Mouse (Mus musculus): ENCODE measurements around the gene Zer1. TPM values are rescaled to one million over a fixed set of nuclear protein-coding genes. Genes with fewer than 3 reads are reported as not detected.

Gene Zer1
- polyA plus RNA-seq, 1 experiment, result 88.2 TPM

DNA sequence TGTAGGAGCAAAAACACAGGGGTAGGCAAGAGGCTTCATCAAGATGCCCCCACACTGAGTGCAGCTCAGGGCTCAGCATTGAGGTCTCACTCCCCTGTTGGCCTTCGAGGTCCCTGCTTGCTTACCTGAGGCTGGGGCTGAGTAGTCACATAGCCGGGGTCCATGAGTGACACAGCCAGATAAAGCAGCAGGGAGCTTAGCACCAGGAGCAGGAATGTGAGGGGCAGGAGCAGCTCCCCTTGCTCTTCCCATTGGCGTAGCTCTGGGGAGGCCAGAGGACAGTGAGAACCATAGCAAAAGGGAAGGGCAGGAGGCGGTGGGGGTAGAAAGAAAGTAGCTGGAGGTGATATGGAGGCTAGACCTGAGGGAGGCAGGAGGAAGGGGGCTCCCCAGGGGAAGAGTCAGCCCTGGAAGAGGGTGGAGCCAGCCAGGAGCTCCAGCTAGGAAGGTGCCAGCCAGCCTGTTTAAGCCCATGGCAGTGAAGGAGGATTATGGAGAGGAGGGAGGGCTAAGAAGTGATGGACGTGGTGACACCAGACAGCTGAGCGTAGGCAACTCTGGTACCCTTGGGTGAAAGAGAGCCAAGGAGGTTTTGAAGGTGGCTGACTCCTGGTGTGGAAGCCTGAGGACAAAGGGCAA, 32.0 kb downstream of the Zer1 start:
- no peak for DNase-seq (ENCODE audit: low read depth)
- TF ChIP-seq POLR2A (IDR thresholded peaks at IDR 0.05; ENCODE audit: borderline replicate concordance, extremely low read depth, insufficient read depth, insufficient read length, poor library complexity, severe bottlenecking), result no peak
- no peak for TF ChIP-seq CTCF (IDR thresholded peaks at IDR 0.05; ENCODE audit: borderline replicate concordance, extremely low read depth, insufficient read depth, insufficient read length)

DNA sequence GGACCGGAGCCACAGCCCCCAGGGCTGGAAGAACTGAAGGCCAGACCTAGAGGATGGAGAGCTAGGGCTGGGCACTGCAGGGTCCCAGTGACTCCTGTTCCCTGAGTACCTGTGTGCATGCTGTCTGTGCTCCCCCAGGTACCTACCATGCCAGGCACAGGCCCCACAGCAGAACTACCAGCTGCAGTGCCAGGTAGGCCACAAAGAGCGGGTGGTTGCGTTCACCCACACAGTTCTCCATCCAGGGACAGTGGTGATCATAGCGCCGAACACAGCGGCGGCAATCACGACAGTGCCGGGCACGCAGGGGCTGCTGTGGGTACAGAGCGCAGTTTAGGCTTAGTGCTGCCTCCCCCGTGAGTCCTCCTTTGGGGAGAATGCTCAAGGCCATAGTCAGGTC, 32.9 kb downstream of the Zer1 start:
- no peak for TF ChIP-seq CTCF (IDR thresholded peaks at IDR 0.05; ENCODE audit: borderline replicate concordance, extremely low read depth, insufficient read depth, insufficient read length)
- TF ChIP-seq POLR2A (IDR thresholded peaks at IDR 0.05; ENCODE audit: borderline replicate concordance, extremely low read depth, insufficient read depth, insufficient read length, poor library complexity, severe bottlenecking), result no peak

DNA sequence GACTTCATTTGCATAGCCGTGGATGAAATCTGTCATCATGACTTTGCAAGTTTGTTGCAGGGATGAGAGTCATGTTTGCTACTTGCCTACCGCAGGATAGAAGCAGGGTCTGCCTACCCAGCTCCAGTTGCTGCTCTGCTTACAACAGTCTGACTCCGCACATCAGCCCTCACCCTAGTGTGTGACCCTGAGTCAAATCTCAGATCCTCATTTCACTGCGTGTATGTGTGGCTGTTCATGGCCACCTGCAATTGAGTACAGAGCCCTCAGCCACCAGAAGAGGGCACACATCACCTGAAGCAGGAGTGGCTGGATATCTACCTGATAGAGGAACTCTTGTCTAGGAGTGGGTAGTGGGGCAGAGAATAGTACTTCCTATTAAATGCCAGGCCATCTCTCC, 37.1 kb downstream of the Zer1 start:
- DNase-seq (ENCODE audit: low read depth), result no peak
- TF ChIP-seq POLR2A (IDR thresholded peaks at IDR 0.05; ENCODE audit: borderline replicate concordance, extremely low read depth, insufficient read depth, insufficient read length, poor library complexity, severe bottlenecking) (no peak), CTCF (IDR thresholded peaks at IDR 0.05; ENCODE audit: borderline replicate concordance, extremely low read depth, insufficient read depth, insufficient read length) (no peak)

More for the DNA sequence above, 32.9 kb downstream of the Zer1 start:
- no peak for DNase-seq (ENCODE audit: low read depth)

DNA sequence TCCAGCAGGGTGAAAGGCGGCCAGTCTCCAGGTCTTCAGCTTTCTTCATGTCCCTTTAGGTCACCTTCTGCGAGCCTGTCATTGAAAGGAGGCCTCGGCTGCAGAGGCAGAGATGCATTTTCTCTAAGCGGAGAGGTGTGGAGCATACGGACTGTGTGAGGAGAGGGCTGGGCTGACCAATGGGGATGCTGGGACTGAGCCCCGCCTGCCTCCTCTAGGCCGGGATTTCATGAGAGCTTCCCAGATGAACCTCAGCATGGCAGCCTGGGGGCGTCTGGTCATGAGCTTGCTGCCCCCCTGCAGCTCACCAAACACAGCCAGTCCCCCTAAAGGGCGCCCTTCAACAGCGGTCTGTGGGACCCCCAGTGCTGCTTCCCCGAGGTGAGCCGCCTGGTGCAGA, 39.8 kb downstream of the Zer1 start:
- TF ChIP-seq CTCF (IDR thresholded peaks at IDR 0.05; ENCODE audit: borderline replicate concordance, extremely low read depth, insufficient read depth, insufficient read length) (no peak), POLR2A (IDR thresholded peaks at IDR 0.05; ENCODE audit: borderline replicate concordance, extremely low read depth, insufficient read depth, insufficient read length, poor library complexity, severe bottlenecking) (no peak)
- no peak for DNase-seq (ENCODE audit: low read depth)

DNA sequence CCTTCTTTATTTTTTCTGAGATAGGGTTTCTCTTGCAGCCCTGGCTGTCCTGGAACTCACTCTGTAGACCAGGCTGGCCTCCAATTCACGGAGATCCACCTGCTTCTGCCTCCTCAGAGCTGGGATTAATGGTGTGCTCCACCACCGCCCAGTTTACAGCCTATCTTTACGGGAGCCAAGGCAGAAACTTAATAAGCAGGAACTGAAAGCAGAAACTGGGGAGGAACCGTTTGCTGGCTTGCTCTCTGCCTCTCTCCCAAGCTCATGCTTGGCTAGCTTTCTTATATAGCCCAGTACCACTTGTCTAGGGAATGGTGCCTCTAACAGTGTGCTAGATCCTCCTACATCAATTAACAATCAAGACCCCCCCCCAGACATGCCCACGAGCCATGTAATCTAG, 40.3 kb downstream of the Zer1 start:
- TF ChIP-seq POLR2A (IDR thresholded peaks at IDR 0.05; ENCODE audit: borderline replicate concordance, extremely low read depth, insufficient read depth, insufficient read length, poor library complexity, severe bottlenecking) (no peak), CTCF (IDR thresholded peaks at IDR 0.05; ENCODE audit: borderline replicate concordance, extremely low read depth, insufficient read depth, insufficient read length) (no peak)

DNA sequence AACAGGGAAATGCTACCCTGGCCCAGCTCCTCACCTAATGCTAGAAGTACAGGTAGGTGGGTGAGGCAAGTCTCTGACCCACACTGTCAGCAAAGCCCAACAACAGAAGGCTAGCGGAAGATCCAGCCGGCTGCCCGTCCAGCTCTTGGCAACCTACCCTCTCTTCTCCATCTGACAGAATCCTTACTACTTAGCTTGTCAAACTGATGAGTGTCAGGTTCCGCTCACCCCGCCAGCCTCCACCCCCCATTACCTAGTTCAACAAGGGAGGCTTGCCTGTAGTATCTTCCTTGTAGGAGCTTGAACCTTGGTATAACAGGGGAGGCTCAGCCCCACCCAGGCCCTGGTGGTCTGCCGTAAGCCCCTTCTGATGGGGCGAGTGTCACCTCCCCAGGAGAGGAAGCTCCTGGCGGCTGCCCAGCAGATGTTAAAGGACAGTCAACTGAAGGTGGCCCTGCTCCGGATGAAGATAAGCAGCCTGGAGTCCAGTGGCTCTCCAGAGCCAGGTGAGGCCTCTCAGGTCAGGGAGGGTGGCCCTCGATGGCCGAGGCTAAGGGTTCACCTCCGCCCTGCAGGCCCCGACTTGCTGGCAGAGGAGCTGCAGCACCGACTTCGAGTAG, 44.1 kb downstream of the Zer1 start:
- no peak for TF ChIP-seq POLR2A (IDR thresholded peaks at IDR 0.05; ENCODE audit: borderline replicate concordance, extremely low read depth, insufficient read depth, insufficient read length, poor library complexity, severe bottlenecking)
- no peak for TF ChIP-seq CTCF (IDR thresholded peaks at IDR 0.05; ENCODE audit: borderline replicate concordance, extremely low read depth, insufficient read depth, insufficient read length)
- no peak for DNase-seq (ENCODE audit: low read depth)

More for the DNA sequence above, 40.3 kb downstream of the Zer1 start:
- DNase-seq (ENCODE audit: low read depth), result no peak

DNA sequence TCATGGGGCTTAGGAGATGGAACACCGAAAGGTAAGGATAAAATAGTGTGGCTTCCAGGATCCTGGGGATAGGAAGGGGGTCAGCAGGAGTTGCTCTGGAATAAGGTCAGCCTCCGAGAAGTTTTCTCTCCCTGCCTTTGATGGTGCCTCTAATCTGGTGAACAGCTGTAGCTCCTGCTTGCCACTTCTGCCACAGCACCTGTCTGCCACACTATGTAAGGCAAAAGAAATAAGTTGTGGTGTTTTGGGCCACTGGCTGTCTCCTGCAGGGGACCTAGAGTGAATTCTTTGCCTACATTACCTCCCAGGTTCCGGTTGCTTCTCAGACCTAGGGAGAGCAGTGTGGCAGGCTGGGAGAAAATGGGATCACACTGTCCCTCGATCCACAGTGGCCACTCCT, 45.6 kb downstream of the Zer1 start:
- DNase-seq (ENCODE audit: low read depth), result no peak
- TF ChIP-seq CTCF (IDR thresholded peaks at IDR 0.05; ENCODE audit: borderline replicate concordance, extremely low read depth, insufficient read depth, insufficient read length), result no peak
- TF ChIP-seq POLR2A (IDR thresholded peaks at IDR 0.05; ENCODE audit: borderline replicate concordance, extremely low read depth, insufficient read depth, insufficient read length, poor library complexity, severe bottlenecking), result no peak

DNA sequence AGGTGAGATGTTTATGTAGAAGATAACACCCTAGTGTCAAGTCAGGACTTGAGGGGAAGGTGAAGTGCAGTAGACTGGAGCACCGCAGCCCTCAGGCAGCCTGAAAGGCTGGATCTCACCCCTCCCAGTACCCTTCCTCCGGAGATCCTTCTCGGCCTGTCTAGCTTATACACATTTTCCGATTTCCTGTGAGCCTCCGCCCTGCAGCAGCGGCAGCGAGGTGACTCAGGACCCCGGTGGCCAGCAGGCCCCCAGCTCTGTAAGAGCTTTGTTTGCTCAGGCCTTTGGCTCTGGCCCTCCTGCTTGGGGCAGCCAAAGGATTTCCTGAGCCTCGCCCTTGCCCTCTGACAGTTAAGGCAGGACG, 46.1 kb downstream of the Zer1 start:
- no peak for DNase-seq (ENCODE audit: low read depth)
- TF ChIP-seq POLR2A (IDR thresholded peaks at IDR 0.05; ENCODE audit: borderline replicate concordance, extremely low read depth, insufficient read depth, insufficient read length, poor library complexity, severe bottlenecking) (no peak), CTCF (IDR thresholded peaks at IDR 0.05; ENCODE audit: borderline replicate concordance, extremely low read depth, insufficient read depth, insufficient read length) (no peak)

DNA sequence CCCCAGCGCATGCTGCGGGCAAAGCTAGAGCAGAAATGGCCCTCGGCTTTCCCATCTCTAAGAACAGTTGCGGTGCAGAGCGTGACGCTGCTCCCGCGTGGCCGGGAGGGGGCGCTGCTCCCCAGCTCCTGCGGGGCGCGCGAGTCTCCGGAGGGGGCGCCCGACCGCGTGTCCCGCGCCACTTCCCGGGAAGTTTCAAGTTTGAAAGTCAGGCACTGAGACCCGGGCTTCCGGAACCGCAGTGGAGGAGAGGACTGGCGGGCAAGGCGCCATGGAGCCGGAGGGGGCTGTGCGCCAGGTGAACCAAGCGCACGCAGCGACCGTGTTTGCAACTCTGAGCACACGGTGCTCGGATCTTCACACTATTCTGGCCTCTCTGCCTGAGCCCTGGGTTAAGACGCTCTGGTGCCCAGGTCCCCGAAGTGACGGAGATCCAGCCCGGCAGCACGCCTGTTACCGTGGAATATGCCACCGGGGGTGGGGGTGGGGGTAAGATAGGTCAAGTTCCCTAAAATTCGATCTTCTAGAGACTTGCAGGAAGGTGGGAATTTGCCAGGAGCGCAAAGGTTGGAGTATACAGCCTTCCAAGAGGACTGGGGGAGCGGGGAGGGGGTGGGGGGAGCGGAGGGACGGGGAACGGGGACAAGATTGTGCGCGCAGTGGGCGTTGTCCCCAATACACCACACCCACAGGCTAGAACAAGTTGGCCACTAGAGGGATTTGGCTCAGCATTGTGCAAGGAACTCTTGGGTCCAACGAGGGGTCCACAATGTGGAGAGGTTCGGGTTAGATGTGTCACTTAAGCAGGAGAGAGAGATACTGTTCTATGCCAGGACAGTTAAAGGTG, 46.7 kb downstream of the Zer1 start, which contains the start of gene Pkn3:
TSS of gene Pkn3 (plus strand) at position 183 of the 847 bp plus-strand sequence.
- DNase-seq (ENCODE audit: low read depth), result peak; percentile 91
- TF ChIP-seq POLR2A (IDR thresholded peaks at IDR 0.05; ENCODE audit: borderline replicate concordance, extremely low read depth, insufficient read depth, insufficient read length, poor library complexity, severe bottlenecking) (no peak), CTCF (IDR thresholded peaks at IDR 0.05; ENCODE audit: borderline replicate concordance, extremely low read depth, insufficient read depth, insufficient read length) (peak; percentile 99)

DNA sequence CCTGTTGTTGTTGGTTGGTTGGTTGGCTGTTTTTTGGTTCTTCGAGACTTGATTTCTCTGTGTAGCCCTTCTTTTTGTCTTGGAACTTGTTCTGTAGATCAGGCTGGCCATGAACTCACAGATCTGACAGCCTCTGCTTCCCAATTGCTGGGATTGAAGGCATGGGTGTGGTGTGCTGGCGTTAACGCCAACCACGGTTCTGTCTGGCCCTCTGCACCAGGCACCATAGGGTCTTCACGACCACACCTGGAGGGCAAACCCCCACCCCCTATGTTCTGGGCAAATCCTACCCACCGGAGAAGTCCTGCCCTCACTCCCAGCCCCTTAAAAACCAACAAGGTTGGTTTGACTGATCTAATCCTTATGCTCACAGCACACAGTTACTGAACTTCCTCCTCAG, 47.4 kb downstream of the Zer1 start:
- DNase-seq (ENCODE audit: low read depth), result no peak
- no peak for TF ChIP-seq CTCF (IDR thresholded peaks at IDR 0.05; ENCODE audit: borderline replicate concordance, extremely low read depth, insufficient read depth, insufficient read length)
- TF ChIP-seq POLR2A (IDR thresholded peaks at IDR 0.05; ENCODE audit: borderline replicate concordance, extremely low read depth, insufficient read depth, insufficient read length, poor library complexity, severe bottlenecking), result no peak

DNA sequence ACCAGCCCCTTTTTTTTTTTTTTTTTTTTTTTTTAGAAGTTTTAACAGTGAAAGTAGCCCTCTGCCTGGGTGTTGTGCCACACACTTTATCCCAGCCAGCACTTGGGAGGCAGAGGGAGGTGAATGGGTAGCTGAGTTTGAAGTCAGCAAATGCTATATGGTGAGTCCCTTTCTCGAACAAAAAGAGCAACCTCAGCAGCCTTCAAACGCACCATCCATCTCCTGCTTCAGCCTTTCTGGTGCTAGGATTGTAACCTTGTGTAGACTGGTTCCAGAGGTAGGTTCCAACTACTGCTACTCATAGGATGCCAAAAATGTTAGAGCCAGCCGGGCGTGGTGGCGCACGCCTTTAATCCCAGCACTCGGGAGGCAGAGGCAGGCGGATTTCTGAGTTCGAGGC, 47.9 kb downstream of the Zer1 start:
- DNase-seq (ENCODE audit: low read depth), result no peak
- TF ChIP-seq CTCF (IDR thresholded peaks at IDR 0.05; ENCODE audit: borderline replicate concordance, extremely low read depth, insufficient read depth, insufficient read length) (no peak), POLR2A (IDR thresholded peaks at IDR 0.05; ENCODE audit: borderline replicate concordance, extremely low read depth, insufficient read depth, insufficient read length, poor library complexity, severe bottlenecking) (no peak)

All from brain, embryonic 14.5 days (tissue).